Mouse (Mus musculus) ES-CJ7 (cell line): ENCODE results near the gene Qser1.

Experiments
- DNase-seq: peaks from one replicate; pipeline ENCODE4 v3.0.0; 2011; ENCODE audit warnings: low read depth, low spot score

Qser1 gene

DNA sequence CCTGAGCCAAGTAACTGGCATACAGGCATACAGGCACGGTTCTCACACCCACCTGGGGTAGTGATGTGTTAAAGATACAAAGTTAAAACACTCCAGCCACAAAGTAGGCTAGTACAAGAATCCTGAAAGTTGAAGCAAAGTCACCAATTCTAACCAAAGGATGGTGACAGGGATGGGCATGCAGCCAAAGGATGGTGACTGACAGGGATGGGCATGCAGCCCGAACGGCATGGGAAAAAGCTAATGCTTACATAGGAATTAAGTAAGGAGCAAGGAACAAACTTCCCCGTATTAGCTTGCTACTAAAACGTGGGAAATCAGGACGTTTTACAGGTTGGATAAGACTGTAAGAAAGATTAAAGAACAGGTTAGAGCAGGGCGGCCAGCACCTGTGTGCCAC is 80.3 kb downstream of the Qser1 start:
- DNase-seq, result no peak

DNA sequence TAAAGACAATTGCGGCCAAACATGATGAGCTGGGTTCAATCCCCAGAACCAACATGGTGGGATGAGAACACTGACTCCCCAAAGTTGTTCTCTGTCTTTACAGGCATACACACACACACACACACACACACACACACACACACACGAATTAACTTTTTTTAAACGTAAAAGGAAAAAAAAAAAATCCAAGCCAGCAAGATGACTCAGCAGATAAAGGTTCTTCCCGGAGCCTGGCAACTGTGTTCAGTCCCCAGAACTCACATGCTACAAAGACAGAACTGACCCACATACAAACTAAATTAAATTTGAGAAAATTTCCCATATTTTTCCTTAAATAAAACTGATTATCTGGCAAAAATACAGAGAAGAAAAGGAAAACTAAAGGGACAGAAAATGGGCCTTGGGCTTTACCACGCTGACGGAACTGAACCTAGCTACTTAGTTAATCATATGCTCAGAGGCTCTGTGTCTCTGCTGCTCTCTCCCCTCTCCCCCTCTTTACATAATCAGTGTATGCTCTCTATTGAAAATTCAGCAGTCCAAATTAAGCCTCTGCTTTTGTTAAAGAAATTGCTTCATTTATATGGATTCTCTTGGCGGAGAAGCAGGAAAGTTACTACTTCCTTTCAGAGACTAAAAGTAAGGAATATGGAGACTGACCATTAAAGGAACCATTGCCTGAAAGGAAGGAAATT is 83.9 kb downstream of the Qser1 start:
- peak; percentile 19 for DNase-seq

DNA sequence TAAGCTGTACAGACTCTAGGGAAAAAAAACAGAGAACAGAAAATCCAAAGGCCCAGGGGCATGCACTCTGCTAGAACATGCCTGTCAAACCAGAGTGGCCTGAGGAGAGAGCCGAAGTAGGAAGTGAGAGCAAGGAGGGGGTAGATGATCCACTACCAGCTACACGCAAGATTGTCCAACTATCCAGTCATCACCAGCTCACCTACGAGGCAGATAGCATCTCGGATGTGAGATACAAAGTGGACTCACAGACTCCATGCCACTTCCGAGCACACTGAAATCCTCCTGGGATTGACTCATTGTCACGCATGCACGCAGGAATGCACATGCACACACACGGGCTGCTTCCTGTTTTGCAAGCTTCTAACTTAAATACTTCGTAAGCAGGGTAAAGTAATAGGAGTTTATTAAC is 84.5 kb downstream of the Qser1 start:
- DNase-seq, result peak; percentile 17

DNA sequence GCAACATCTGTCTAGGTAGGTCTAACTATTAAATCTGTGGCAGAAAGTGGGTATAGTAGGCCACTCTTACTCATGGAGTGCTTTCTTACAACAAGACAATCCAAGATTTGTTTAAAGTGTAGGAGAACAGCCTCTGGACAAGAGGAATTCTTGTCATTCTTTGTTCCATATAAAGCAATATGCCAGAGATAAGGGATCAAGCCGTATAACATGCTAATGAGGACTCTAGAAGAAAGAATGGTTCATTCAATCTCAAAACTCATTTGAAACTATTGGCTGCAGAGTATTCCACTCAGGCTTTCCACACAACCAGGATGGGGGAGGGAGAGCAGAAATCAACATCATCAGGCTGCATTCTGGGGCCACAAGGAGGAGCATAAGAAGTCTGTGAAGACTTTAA is 89.2 kb downstream of the Qser1 start:
- DNase-seq, result no peak

DNA sequence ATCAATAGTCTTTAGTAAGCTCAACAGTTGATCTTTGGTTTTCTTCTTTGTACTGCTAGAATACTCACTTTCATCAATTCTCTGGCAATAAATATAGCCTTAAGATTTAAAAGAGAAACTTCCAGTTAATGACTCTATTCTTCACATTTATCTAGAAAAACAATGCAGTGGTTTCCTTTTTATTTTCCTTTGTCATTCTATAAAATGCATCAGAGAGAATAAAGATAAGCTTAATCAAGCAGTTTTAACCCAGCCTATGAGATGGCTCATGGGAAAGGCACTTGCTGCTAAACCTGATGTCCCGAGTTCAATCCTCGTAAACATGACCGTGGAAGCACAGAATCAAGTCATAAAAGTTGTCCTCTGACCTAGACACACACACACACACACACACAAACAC is 94.5 kb downstream of the Qser1 start:
- no peak for DNase-seq

DNA sequence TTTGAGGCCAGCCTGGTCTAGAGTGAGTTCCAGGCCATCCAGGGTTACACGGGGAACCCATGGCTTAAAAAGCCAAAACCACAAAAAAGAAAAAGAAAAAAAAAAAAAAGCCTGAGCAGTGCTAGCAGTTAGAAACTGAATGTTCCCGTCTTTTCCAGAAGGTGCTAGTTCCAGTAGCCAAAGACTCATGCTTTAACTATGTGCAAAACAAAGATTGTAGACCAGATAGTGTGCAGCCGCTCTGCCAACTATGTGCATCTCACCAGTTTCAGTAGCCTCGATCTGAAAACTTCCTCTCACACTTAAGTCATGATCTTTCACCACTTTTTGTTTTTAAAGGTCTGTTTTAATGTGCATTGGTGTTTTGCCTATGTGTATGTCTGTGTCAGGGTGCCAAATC is 98.7 kb downstream of the Qser1 start:
- DNase-seq, result no peak

DNA sequence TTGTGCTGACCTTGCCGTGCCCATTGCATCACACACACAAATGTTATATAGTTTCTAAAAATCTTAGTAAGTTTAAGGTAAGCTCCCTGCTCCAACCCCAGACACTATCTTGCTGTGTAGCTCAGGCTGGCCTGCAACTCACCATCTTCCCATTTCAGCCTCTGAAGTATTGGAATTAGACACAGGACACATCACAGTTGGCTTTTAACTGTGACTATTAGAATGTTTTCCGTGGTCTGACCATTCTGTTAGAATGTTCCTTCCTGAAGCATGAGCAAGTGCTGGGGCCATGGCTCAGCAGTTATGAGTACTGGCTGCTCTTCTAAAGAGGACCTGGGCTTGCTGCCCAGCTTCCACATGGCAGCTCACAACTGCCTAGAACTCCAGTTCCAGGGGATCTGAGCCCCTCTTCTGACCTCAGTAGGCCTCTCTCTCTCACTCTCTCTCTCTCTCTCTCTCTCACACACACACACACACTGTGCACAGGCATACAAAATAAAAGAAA is 99.3 kb downstream of the Qser1 start:
- DNase-seq, result no peak

DNA sequence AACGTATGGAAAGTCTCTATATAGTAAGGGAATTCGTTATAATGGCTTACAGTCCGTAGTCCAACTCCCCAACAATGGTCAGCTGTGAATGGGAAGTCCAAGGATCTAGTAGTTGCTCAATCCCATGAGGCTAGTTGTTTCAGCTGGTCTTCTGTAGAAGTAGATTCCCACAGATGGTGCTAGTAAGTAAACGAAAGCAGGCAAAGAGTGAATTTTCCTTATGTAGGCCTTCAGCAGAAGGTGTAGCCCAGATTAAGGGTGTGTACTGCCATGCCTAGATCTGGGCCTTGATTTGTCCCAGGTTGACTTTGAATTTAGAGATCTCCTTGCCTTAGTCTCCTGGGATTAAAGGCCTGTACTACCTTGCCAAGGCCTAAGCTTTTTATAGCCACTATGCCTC is 100.3 kb downstream of the Qser1 start, which contains the start of gene Pin1rt1:
Pin1rt1 (minus strand) TSS at position 101 of the 400 bp plus-strand sequence.
- DNase-seq, result no peak

DNA sequence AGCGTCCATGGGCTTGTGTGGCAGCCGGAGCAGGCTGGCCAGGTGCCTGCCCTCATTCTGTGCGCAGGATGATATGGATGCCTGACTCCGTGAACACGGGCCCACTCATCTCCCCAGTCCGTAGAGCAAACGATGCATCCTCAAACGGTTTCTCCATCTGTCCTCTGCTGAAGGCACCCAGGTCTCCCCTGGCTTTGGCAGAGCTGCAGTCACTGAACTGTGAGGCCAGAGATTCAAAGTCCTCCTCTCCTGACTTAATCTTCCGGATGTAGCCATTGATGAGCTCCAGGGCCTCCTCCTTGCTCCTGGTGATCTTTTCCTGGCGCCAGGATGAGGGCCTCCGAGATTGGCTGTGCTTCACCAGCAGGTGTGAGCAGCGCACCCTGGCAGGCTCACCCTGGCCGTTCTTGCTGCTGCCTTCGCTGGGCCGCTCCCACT is 102.3 kb downstream of the Qser1 start:
- no peak for DNase-seq

DNA sequence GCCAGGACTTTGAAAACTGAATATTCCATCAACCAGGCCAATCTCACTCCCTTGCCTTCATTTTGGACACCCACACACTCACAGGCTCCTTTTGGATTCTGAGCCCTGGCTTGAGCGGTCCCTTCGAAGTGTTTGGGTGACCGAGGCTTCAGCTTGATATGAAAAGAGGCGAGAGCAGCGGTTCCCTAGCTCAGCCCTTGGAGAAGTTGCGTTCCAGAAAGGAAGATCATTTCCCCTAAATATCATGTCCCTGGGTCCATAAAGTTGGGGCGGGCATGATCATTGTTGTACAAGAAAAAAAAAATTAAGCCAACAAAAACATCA is 104.1 kb downstream of the Qser1 start:
- no peak for DNase-seq

DNA sequence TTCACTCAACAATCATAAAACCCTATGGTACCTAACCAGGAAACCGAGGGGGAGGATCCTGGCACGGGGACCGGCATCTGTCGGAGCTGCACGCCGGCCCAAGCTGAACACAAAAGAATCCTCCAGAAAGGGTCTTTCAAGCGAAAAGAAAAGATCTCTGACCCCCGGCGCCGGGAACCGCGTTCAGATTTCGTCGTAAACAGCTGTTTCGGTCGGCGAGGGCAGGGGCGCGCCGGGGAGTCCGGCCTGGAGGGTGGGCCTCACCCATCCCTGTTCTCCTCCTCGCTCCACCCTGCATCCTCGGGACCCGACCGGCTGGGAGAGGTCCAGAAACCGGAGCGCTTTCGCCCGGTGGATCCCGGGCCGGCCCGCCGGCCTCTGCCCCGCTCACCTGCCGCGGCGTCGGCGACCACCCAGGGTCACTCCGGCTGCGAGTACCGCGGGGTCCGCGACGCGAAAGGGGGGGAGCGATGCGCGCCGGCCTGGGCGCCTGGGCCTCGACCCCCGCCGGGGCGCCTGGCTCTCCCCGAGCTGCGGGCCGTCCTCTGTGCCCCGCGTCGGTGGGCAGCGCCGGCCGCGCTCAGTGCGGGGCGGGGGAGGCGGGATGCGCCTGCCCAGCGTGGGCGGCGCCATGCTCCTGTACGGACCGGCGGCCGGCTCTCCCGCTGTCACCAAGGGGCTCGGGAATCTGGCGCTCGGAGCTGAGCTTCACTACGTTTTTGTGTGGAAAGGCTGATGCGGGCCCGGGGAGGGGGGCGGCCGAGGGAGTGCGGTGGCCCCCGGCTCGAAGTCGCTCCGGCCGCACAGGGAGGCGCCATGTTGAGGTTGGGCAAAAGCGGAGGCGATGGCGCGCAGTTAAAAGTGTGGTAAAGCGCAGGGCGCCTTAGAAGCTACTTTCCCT is 104.7 kb downstream of the Qser1 start, which contains the start of gene Tcp11l1:
Tcp11l1 (minus strand) TSS at position 585 of the 901 bp plus-strand sequence.
- DNase-seq, result peak; percentile 24

DNA sequence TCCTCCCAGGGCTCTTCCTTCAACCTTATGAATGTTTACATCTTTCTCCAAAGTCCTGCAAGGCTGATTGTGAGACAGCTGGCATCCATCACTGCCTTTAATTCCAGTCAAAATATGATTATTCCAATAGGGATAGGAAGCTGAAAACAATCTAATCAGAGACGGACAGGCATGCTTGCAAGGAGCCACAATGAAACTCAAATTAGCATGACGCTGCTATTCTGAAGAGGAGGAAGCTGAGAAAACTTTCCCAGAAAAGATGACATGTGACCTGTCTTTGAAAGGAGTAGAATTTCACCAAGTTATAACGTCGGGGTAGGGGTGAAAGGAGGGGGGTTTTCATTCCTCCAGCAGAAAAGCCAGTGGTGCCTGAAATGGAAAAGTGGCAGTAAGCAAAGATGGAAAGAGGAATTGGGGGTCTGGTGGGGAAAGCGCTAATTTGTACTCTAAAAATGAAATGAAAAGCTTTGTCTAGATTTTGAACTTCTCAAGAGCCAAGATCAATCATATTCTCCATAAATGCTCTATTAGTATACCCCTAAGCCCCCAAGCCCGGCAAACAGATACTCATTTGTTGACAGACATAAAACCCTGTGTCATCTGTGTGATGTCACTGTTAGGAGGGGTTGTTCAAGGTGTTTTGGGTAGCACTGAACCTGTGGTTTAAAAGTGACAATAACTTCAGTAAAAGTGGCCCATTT is 105.7 kb downstream of the Qser1 start:
- DNase-seq, result no peak

DNA sequence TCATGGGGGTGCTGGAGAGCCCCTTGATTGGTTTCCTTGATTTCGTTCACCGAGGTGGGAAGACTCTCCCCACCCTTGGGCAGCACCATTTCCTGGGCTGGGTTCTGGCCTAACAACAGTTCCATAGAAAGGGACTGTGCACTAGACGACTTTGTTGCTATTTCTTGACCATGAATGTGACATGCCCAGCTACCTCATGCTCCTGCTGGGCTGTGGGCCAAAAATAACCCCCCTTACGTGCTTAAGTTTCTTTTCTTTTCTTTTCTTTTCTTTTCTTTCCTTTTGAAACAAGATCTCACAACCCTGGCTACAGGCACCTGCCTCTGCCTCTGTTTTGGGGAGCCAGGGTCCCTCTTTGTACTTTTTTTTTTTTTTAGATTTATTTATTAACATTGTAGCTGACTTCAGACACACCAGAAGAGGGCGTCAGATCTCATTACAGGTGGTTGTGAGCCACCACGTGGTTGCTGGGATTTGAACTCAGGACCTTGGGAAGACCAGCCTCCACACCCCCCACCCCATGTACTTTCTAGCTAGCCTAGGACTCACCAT is 106.7 kb downstream of the Qser1 start:
- no peak for DNase-seq
